Mouse (Mus musculus) monocyte, adult 59 days (primary cell): Measurements from ENCODE around the gene Naxe. TPM values are rescaled to one million over a fixed set of nuclear protein-coding genes. Genes with fewer than 3 reads are reported as not detected.

Source experiments
- total RNA-seq, 2 experiments: library from RNA; stranded (reverse); gene quantifications; one replicate each; pipeline ENCODE4 v1.2.4; 2023

Naxe gene
- 10 to 100 TPM; 30.1 to 38.1 TPM for total RNA-seq

DNA sequence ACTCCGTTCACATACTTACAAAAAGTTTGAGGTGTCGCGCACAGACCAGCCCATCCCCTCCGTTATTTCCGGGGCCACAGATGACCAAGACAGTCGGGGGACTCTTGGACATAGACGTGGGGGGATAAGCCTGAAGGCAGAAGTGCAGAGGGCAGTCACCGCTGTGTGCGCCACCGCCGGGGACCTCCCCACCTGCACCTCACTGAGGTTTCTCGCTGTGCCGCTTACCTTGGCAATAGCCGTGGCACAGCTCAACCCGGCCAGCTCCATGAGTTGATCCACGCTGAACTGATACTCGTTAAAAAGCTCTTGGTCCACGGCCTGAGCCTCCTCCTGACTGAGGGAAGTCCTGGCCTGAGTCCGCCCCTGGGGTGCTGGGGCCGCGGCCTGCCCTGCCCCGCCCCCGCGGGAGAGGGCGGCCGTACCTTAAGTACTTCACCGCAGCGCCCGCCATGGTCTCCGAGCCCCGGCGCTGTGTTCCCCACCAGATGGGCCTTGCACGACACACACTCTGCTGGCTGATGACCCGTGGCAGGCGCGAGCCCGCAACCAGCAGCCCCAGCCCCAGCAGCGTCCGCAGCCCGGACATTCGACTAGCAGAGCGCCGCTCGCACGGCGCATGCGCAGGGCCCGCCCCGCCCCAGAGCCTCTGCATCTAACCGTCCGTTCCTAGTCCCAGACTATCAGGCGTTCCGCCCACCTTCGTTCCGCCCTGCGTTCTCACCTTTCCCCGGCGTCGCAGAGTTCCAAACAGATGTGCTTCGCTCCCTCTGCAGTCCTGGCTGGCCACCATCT is at the start of gene Naxe:
Gene Naxe, minus strand, starts transcription at position 594 of the 795 bp plus-strand sequence.

DNA sequence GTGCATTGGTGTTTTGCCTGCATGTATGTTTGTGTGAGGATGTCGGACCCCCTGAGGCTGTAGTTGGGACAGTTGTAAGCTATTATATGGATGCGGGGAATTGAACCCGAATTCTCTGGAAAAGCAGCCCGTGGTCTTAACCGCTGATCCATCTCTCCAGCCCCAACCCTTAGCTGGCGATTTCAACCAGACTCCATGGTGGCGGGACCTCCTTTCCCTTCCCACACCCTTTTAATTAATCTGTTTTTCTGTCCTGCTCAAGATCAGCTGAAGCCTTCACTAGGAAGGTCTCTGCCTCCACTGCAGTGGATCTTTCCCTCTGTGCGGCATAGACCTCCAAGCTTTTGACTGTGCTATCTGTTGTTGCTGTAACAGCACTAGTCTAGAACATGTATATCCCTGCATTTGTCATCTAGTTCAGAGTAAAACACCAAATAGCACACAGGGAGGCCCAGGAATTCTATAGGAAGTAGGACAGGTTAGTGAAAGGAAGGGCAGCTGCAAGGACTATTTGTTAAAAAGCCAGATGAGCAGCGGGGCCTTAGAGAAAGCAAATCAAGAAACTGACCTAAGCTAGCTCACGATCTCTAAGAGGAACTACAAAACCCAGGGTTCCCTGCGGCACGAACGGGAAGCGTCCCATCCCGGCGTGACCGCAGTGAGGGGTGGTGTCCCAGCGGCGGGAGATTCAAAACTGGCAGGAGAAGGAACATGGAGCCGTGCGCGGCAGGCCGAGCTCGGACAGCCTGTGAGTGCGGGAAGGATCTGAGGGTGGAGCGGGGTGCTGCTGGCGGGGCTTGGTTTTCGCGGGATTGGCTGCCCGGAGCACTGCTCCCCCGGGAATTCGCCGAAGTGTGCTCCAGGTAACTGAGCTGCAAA is 23.3 kb upstream of the Naxe start, which contains the start of gene Iqgap3:
Gene Iqgap3, plus strand, starts transcription at position 627 of the 879 bp plus-strand sequence.

DNA sequence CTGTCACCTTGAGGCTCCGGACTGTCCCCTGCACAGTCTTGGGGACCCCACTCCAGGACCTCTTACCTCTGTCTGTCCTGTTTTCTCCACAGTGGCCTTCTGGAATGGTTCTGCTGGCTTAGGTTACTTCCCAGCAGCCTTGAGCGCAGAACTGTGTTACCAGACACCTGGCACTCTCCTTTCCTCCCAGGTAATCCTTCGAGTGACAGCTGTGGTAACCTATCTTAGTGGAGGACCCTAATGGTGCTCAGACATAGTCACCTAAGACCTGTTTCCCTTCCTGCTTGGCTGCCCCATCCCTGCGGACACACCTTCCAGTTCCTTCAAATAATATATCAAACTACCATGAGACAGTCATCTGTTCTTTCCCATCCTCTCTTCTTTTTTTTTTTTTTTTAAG is 19.9 kb upstream of the Naxe start, which contains the start of gene Ttc24:
Gene Ttc24, minus strand, starts transcription at position 101 of the 400 bp plus-strand sequence.

DNA sequence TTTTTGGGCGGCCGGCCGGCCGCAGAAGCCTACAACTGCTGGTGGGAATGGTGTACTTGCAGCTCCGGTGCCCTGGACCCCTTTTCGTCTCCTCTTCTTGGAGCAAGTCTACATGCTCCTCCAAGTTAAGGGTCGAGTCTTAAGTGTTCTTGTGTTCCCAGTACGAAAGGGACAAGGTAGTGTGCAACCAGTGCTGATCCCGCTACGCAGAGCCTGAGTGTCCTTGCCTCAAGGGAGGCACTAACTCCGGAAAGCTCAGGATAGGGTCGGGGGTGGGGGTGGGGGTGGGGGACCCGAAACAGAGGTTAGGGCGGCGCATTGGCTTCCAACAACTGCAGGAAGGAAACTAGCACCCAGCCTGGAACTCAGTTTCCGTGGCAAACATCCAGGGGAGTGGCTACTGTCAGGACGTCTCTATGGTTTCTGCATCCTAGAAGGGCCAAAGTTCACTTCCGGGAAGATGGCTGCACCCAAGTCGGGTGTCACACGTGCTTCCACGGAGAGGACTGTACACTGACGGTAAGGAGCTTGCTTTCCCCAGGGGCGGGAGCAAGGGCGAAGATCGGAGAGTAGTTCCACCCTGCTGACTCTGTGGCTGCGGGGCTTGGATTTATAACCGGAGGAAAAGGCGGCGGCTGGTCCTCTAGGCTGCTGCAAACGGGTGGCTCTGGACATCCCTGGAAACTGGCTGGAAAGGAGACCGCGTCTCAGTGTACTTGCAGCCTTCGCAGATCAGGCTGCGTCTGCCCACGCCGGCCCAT is 15.5 kb downstream of the Naxe start, which contains the start of gene Gpatch4:
Gene Gpatch4, plus strand, starts transcription at position 448 of the 761 bp plus-strand sequence.

DNA sequence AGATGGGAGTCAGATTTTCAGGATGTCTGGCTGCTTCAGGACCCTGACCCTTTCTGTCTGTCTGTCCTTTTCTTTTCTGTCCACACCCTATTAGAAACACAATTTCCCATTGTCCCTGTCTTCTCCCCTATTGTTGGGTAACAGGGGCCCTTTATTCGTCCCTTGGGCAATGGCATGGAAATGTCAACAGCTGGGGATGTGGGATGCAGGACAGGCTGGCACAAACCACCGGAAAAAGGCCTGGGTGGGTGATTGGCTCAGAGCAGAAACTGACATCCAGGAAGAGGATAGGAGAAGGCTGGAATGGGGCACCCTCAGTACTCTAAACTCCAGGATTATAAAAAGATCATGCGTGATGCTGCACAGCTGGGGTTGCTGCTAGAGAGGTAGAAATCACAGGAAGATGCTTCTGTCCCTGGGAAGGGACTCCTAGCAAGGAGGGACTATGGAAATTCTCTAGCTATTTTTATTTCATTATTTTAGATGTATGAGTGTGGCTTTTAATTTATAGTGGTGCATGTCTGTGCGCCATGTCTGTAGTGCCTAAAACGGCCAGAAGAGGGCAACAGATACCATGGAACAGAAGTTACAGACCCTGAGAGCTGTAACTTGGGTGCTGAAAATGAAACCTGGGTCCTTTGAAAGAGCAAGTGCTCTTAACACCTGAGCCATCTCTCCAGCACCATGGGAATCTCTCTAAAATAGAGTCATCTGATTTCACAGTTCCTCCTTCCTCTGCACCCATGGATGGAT is 30.7 kb downstream of the Naxe start, which contains the start of gene Hapln2:
Gene Hapln2, minus strand, starts transcription at position 150 of the 753 bp plus-strand sequence.

Other genes with a start within 250 kb of the Naxe start
- 1 to 10 TPM in 1 of 2 experiments, under 1 TPM in 1; 0.81 to 1.4 TPM for gene Pear1, start 234.2 kb downstream of the Naxe start, total RNA-seq
- gene Sh2d2a, start 211.7 kb downstream of the Naxe start, total RNA-seq, result 1 to 10 TPM in 1 of 2 experiments, under 1 TPM in 1; 0.79 to 1.8 TPM
- gene Prcc, start 172.9 kb downstream of the Naxe start, total RNA-seq, result 10 to 100 TPM; 36.3 to 37.0 TPM
- gene Hdgf, start 152.2 kb downstream of the Naxe start, total RNA-seq, result 10 to 100 TPM; 88.9 to 90.8 TPM
- gene Mrpl24, start 139.0 kb downstream of the Naxe start, total RNA-seq, result 10 to 100 TPM; 91.3 to 92.4 TPM
- 10 to 100 TPM; 37.4 to 39.6 TPM for gene Isg20l2, start 128.2 kb downstream of the Naxe start, total RNA-seq
- gene Rrnad1, start 127.8 kb downstream of the Naxe start, total RNA-seq, result 10 to 100 TPM; 16.2 to 17.6 TPM
- 1 to 10 TPM in 1 of 2 experiments, under 1 TPM in 1; 0.88 to 2.1 TPM for gene Crabp2, start 109.8 kb downstream of the Naxe start, total RNA-seq
- under 1 TPM; 0.16 to 0.18 TPM for gene Nes, start 87.4 kb downstream of the Naxe start, total RNA-seq
- not detected for gene Bcan, start 58.3 kb downstream of the Naxe start, total RNA-seq
- gene Hapln2, start 30.9 kb downstream of the Naxe start, total RNA-seq, result not detected
- gene Gpatch4, start 15.4 kb downstream of the Naxe start, total RNA-seq, result 1 to 10 TPM; 4.7 to 4.8 TPM
- not detected for gene Ttc24, start 19.8 kb upstream of the Naxe start, total RNA-seq
- gene Iqgap3, start 23.5 kb upstream of the Naxe start, total RNA-seq, result under 1 TPM; 0.68 to 0.91 TPM
- gene Mef2d, start 83.9 kb upstream of the Naxe start, total RNA-seq, result 100 to 1,000 TPM; 186 to 217 TPM
- not detected for gene Rhbg, start 196.2 kb upstream of the Naxe start, total RNA-seq
- not detected for gene Gm38392, start 228.7 kb upstream of the Naxe start, total RNA-seq
- gene Tsacc, start 238.5 kb upstream of the Naxe start, total RNA-seq, result 1 to 10 TPM; 2.0 to 4.0 TPM
- gene Cct3, start 238.6 kb upstream of the Naxe start, total RNA-seq, result 10 to 100 TPM; 84.3 to 89.1 TPM